Mouse (Mus musculus): ENCODE data around the gene Srrd.

GRCm38 (mm10) chr5:112369326-112369725 lies 26.5 kb upstream of the Srrd start:
- no peak for TF ChIP-seq POLR2A (IDR thresholded peaks at IDR 0.05; ENCODE audit: control insufficient read depth, low read depth, low read length)
- TF ChIP-seq CTCF (IDR thresholded peaks at IDR 0.05; ENCODE audit: control insufficient read depth, insufficient read depth, insufficient replicate concordance, low read depth, low read length) = no peak

Data from testis, adult 2 months (tissue).